Mouse (Mus musculus) heart, adult 11 months (tissue): ENCODE measurements around the gene Capn1.

Experiments
- DNase-seq: peaks from one replicate; pipeline ENCODE4 v3.0.0; 2022

Capn1 gene

GRCm38 (mm10) chr19:6038326-6038725 is 22.6 kb upstream of the Capn1 start:
- DNase-seq = no peak

- no peak for DNase-seq
Observed at GRCm38 (mm10) chr19:6037695-6038094, 22.0 kb upstream of the Capn1 start.

GRCm38 (mm10) chr19:6035966-6036585 is 20.4 kb upstream of the Capn1 start:
- DNase-seq = no peak

GRCm38 (mm10) chr19:6030520-6031280 is 15.0 kb upstream of the Capn1 start:
- no peak for DNase-seq

- no peak for DNase-seq
Observed at GRCm38 (mm10) chr19:6029426-6029825, 13.7 kb upstream of the Capn1 start.

- no peak for DNase-seq
Observed at GRCm38 (mm10) chr19:6028991-6029390, 13.3 kb upstream of the Capn1 start.

GRCm38 (mm10) chr19:6023930-6024329 is 8.2 kb upstream of the Capn1 start:
- no peak for DNase-seq

- DNase-seq = no peak
Observed at GRCm38 (mm10) chr19:6023059-6023458, 7.4 kb upstream of the Capn1 start.

GRCm38 (mm10) chr19:6020276-6020675 is 4.6 kb upstream of the Capn1 start:
- DNase-seq = no peak

- DNase-seq = peak; percentile 96
Observed at GRCm38 (mm10) chr19:6018142-6019089, 2.7 kb upstream of the Capn1 start.

- DNase-seq = no peak
Observed at GRCm38 (mm10) chr19:6016532-6016931, 835 bp upstream of the Capn1 start.

- peak; percentile 97 for DNase-seq
Observed at GRCm38 (mm10) chr19:6014991-6015510, 646 bp downstream of the Capn1 start.

GRCm38 (mm10) chr19:6013691-6014090 is 2.0 kb downstream of the Capn1 start:
- DNase-seq = no peak

- DNase-seq = no peak
Observed at GRCm38 (mm10) chr19:6009137-6009536, 6.6 kb downstream of the Capn1 start.

GRCm38 (mm10) chr19:6007013-6007412 is 8.7 kb downstream of the Capn1 start:
- no peak for DNase-seq

- no peak for DNase-seq
Observed at GRCm38 (mm10) chr19:6005541-6005940, 10.2 kb downstream of the Capn1 start.

- no peak for DNase-seq
Observed at GRCm38 (mm10) chr19:5999969-6000368, 15.7 kb downstream of the Capn1 start.

GRCm38 (mm10) chr19:5998180-5998579 is 17.5 kb downstream of the Capn1 start:
- no peak for DNase-seq

GRCm38 (mm10) chr19:5994711-5995110 is 21.0 kb downstream of the Capn1 start:
- no peak for DNase-seq

GRCm38 (mm10) chr19:5992012-5992411 is 23.7 kb downstream of the Capn1 start:
- DNase-seq = no peak

- DNase-seq = no peak
Observed at GRCm38 (mm10) chr19:5991467-5991866, 24.2 kb downstream of the Capn1 start.

- no peak for DNase-seq
Observed at GRCm38 (mm10) chr19:5990921-5991320, 24.8 kb downstream of the Capn1 start.

GRCm38 (mm10) chr19:5990033-5990432 is 25.7 kb downstream of the Capn1 start:
- no peak for DNase-seq
